Mouse (Mus musculus) heart, embryonic 11.5 days (tissue): ENCODE results near the gene Micu2. TPM values are rescaled to one million over a fixed set of nuclear protein-coding genes. Genes with fewer than 3 reads are reported as not detected.

Experiments used
- ATAC-seq: fragments of 200-750 bp; cut with Nextera tagmentation; replicated peaks from 2 replicates; pipeline ENCODE4 v1.8.0; 2017; ENCODE audit warnings: moderate library complexity; ENCODE audit not compliant: insufficient number of reproducible peaks, low FRiP score, low TSS enrichment
- H3K27ac ChIP-seq: fragments of 300-500 bp; sonication (generic); 2 replicates; pipeline ENCODE4 v1.5.1; 2014; ENCODE audit warnings: mild to moderate bottlenecking, low read depth, low read length
- H3K27me3 ChIP-seq: fragments of 300-500 bp; sonication (generic); 2 replicates; pipeline ENCODE4 v1.6.1; 2014; ENCODE audit warnings: mild to moderate bottlenecking, low read length, mixed read lengths; ENCODE audit not compliant: control insufficient read depth, insufficient read depth
- H3K36me3 ChIP-seq: fragments of 300-500 bp; sonication (generic); 2 replicates; pipeline ENCODE4 v1.6.1; 2014; ENCODE audit warnings: mild to moderate bottlenecking, low read length, moderate library complexity, mixed read lengths; ENCODE audit not compliant: control insufficient read depth, insufficient read depth
- H3K4me1 ChIP-seq: fragments of 300-500 bp; sonication (generic); 2 replicates; pipeline ENCODE4 v1.6.1; 2014; ENCODE audit warnings: low read length; ENCODE audit not compliant: control insufficient read depth, insufficient read depth
- H3K4me2 ChIP-seq: fragments of 300-500 bp; sonication (generic); 2 replicates; pipeline ENCODE4 v1.6.1; 2014; ENCODE audit warnings: mild to moderate bottlenecking, moderate library complexity
- H3K4me3 ChIP-seq: fragments of 300-500 bp; sonication (generic); 2 replicates; pipeline ENCODE4 v1.5.1; 2014; ENCODE audit warnings: low read depth, low read length
- H3K9ac ChIP-seq: fragments of 300-500 bp; sonication (generic); 2 replicates; pipeline ENCODE4 v1.6.1; 2014; ENCODE audit warnings: mild to moderate bottlenecking, low read depth, low read length, moderate library complexity
- H3K9me3 ChIP-seq: fragments of 300-500 bp; sonication (generic); replicated peaks from 2 replicates; pipeline ENCODE4 v1.6.1; 2016; ENCODE audit warnings: low read length; ENCODE audit not compliant: control insufficient read depth
- WGBS: fragments of 180-500 bp; shearing (Covaris S2); extraction: QIAGEN DNeasy Blood & Tissue Kit; methylation state at CpG from one replicate; pipeline ENCODE4 v1.1.7; 2014; ENCODE audit not compliant: insufficient replicate concordance; 5-methylcytosine and 5-hydroxymethylcytosine counted together
- polyA plus RNA-seq: library from polyadenylated mRNA; unstranded; fragments of >200 nt; fragmentation: Nextera tagmentation; extraction: Ambion mirVana; gene quantifications from 2 replicates; pipeline ENCODE4 v1.2.1, GENCODE M21; 2014

The Micu2 gene
- polyA plus RNA-seq, 1 experiment from 2014 or later, result 55.9 TPM

DNA sequence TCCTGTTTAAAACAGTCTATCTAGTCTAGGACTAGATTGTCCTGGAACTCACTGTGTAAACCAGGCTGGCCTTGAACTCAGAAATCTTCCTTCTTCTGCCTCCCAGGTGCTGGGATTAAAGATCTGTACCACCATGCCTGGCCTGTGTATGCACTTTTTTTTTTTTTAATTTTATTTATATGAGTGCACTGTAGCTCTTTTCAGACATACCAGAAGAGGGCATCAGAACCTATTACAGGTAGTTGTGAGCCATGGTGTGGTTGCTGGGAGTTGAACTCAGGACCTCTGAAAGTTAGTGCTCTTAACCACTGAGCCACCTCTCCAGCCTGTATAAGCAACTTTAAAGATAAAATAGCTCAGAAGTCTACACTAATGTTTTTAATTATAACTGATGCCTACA lies 118.0 kb downstream of the Micu2 start:
- Histone ChIP-seq H3K4me3 (no peak overlapping the region), H3K9ac (no peak overlapping the region), H3K4me2 (no peak overlapping the region), H3K27me3 (no peaks in the 10 kb centered on the region), H3K36me3 (no peaks in the 10 kb centered on the region; the same call in 1 of the 2 replicates), H3K4me1 (peaks cover 21% of the 10 kb centered on the region), H3K9me3 (no peaks in the 10 kb centered on the region), H3K27ac (no peak overlapping the region)
- no peak for ATAC-seq

DNA sequence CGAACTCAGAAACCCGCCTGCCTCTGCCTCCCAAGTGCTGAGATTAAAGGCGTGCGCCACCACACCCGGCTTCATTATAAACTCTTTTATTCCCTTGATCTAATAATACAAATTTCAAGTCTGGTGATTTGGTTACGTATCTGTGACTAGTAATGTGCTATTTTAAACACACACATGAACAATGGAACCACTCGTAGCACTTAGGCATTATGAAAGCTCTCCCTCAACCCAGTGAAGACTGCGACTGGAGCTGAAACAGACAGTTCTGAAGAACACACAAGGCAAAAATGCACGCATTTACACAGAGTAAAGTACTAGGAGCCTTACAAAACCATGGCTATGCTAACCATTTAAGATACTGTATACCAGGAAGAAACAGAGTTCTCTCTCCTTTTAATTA lies 121.1 kb downstream of the Micu2 start:
- Histone ChIP-seq H3K36me3 (no peaks in the 10 kb centered on the region; the same call in 1 of the 2 replicates), H3K27ac (no peak overlapping the region), H3K9ac (no peak overlapping the region), H3K4me1 (peaks cover 16% of the 10 kb centered on the region), H3K27me3 (no peaks in the 10 kb centered on the region), H3K4me2 (no peak overlapping the region), H3K4me3 (no peak overlapping the region), H3K9me3 (no peaks in the 10 kb centered on the region)
- 88% methylated on average over 9 of the region's 9 CpGs for WGBS
- ATAC-seq, result no peak

DNA sequence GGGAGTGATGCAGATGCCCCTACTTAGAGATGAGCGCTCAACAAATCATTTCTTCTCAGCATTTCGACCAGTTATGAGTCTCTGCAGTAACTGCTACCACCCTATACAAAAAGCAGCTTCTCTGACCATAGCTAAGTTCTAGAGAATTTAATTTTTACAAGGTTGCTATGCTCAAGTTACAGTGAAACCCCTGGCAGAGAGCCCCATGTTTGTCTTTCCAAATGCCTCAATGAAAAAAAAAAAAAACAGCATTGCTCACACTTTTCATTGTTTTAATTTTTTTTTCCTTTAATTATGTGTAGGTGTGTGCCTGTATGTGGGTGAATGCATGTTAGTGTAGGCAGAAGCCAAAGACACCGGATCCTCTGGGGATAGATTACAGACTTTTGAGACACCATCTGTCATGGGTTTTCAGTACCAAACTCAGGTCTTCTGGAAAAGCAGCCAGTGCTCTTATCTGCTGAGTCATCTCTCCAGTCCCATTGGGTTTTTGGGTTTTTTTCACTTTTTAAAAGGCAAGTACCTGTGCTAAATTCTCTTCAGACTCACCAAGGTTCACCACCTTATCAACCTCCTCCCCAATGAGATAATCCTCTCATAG lies 132.3 kb downstream of the Micu2 start:
- no peak overlapping the region for H3K27ac ChIP-seq
- H3K36me3 ChIP-seq, result peaks cover 10% of the 10 kb centered on the region; the same call in 1 of the 2 replicates
- H3K4me1 ChIP-seq, result no peaks in the 10 kb centered on the region
- ATAC-seq, result no peak
- H3K27me3 ChIP-seq, result no peaks in the 10 kb centered on the region
- no peak overlapping the region for H3K9ac ChIP-seq
- no peaks in the 10 kb centered on the region for H3K9me3 ChIP-seq
- H3K4me3 ChIP-seq, result no peak overlapping the region
- no peak overlapping the region for H3K4me2 ChIP-seq
- 90% methylated on average over 3 of the region's 3 CpGs for WGBS

Other genes with a start within 250 kb of the Micu2 start
- gene Lats2, start 240.9 kb downstream of the Micu2 start, polyA plus RNA-seq, result 18.9 and 20.7 TPM in 2 replicates
- gene Sap18, start 201.1 kb downstream of the Micu2 start, polyA plus RNA-seq, result 19.5 and 34.2 TPM in 2 replicates
- gene Ska3, start 173.1 kb downstream of the Micu2 start, polyA plus RNA-seq, result 32.6 and 34.3 TPM in 2 replicates
- 138 and 143 TPM in 2 replicates for gene Mrpl57, start 173.0 kb downstream of the Micu2 start, polyA plus RNA-seq
- gene Zdhhc20, start 109.0 kb downstream of the Micu2 start, polyA plus RNA-seq, result 39.5 and 52.8 TPM in 2 replicates
- gene Fgf9, start 71.3 kb upstream of the Micu2 start, polyA plus RNA-seq, result 8.9 and 9.1 TPM in 2 replicates